Mouse (Mus musculus): Measurements from ENCODE around the gene Heatr5a. TPM values are rescaled to one million over a fixed set of nuclear protein-coding genes. Genes with fewer than 3 reads are reported as not detected.

Heatr5a gene
- polyA plus RNA-seq, 1 experiment, result 14.3 TPM

- TF ChIP-seq MYOG (IDR thresholded peaks at IDR 0.05; ENCODE audit: control insufficient read depth, extremely low read depth, insufficient read length) (no peak), MAX (IDR thresholded peaks at IDR 0.05) (no peak), MYOD1 (IDR thresholded peaks at IDR 0.05; ENCODE audit: control insufficient read depth, insufficient read length, low read depth) (no peak), CTCF (IDR thresholded peaks at IDR 0.05; ENCODE audit: control insufficient read depth, insufficient read depth, insufficient read length) (no peak), FOSL1 (IDR thresholded peaks at IDR 0.05; ENCODE audit: insufficient read depth, low read length, poor library complexity, severe bottlenecking) (no peak), CEBPB (IDR thresholded peaks at IDR 0.05; ENCODE audit: low read depth) (no peak), USF1 (IDR thresholded peaks at IDR 0.05; ENCODE audit: low read depth) (no peak)
- H3ac ChIP-seq (ENCODE audit: control insufficient read depth, insufficient read length, low read depth), result no peak overlapping the region
These were observed 112.7 kb downstream of the Heatr5a start for GRCm38 (mm10) chr12:51858134-51859028.

DNA sequence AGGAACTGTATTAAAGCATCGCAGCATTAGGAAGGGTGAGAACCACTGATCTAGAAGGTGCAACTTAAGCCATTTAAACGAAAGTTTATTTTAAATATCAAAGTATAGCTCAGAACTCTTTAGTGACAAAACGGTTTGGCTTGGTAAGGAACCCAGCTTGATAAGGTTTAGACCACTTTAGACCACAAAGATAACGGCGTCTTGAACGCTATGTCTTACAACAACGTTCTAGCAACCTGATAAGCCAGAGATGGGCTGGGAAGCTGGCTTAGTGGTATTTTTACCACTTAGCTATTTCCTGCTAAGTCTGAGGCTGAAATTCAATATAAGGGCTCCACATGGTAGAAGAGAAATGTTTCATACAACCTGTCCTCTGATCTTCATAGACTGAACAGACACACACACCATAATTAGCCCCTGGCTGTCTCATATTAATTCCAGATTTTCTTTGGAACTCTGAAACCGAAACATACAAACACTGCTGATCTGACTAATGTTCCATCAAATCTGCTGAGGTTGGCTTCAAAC, 114.3 kb downstream of the Heatr5a start:
- Histone ChIP-seq H3K36me3 (ENCODE audit: control insufficient read depth, insufficient read depth) (no peaks in the 10 kb centered on the region), H3ac (ENCODE audit: control insufficient read depth, insufficient read length, low read depth) (no peak overlapping the region), H3K4me3 (ENCODE audit: insufficient read depth, poor library complexity, severe bottlenecking) (no peak overlapping the region), H3K79me2 (ENCODE audit: control insufficient read depth, insufficient read depth) (no peaks in the 10 kb centered on the region), H3K27me3 (ENCODE audit: control insufficient read depth, insufficient read depth, insufficient read length) (no peaks in the 10 kb centered on the region), H3K79me3 (ENCODE audit: low read depth) (no peaks in the 10 kb centered on the region)
- TF ChIP-seq USF1 (IDR thresholded peaks at IDR 0.05; ENCODE audit: low read depth) (no peak), CEBPB (IDR thresholded peaks at IDR 0.05; ENCODE audit: low read depth) (no peak), MYOG (IDR thresholded peaks at IDR 0.05; ENCODE audit: control insufficient read depth, extremely low read depth, insufficient read length) (no peak), FOSL1 (IDR thresholded peaks at IDR 0.05; ENCODE audit: insufficient read depth, low read length, poor library complexity, severe bottlenecking) (no peak)

More at GRCm38 (mm10) chr12:51858134-51859028, 112.7 kb downstream of the Heatr5a start:
- Histone ChIP-seq H3K79me3 (ENCODE audit: low read depth) (no peaks in the 10 kb centered on the region), H3K27me3 (ENCODE audit: control insufficient read depth, insufficient read depth, insufficient read length) (no peaks in the 10 kb centered on the region), H3K4me3 (ENCODE audit: insufficient read depth, poor library complexity, severe bottlenecking) (no peak overlapping the region), H3K36me3 (ENCODE audit: control insufficient read depth, insufficient read depth) (no peaks in the 10 kb centered on the region), H3K79me2 (ENCODE audit: control insufficient read depth, insufficient read depth) (no peaks in the 10 kb centered on the region)

GRCm38 (mm10) chr12:51855872-51856271, 115.2 kb downstream of the Heatr5a start:
- H3ac ChIP-seq (ENCODE audit: control insufficient read depth, insufficient read length, low read depth), result no peak overlapping the region
- no peaks in the 10 kb centered on the region for H3K36me3 ChIP-seq (ENCODE audit: control insufficient read depth, insufficient read depth)
- H3K27me3 ChIP-seq (ENCODE audit: control insufficient read depth, insufficient read depth, insufficient read length), result no peaks in the 10 kb centered on the region
- TF ChIP-seq CEBPB (IDR thresholded peaks at IDR 0.05; ENCODE audit: low read depth) (no peak), USF1 (IDR thresholded peaks at IDR 0.05; ENCODE audit: low read depth) (no peak), FOSL1 (IDR thresholded peaks at IDR 0.05; ENCODE audit: insufficient read depth, low read length, poor library complexity, severe bottlenecking) (no peak), MAX (IDR thresholded peaks at IDR 0.05) (no peak), MYOG (IDR thresholded peaks at IDR 0.05; ENCODE audit: control insufficient read depth, extremely low read depth, insufficient read length) (no peak), CTCF (IDR thresholded peaks at IDR 0.05; ENCODE audit: control insufficient read depth, insufficient read depth, insufficient read length) (no peak), MYOD1 (IDR thresholded peaks at IDR 0.05; ENCODE audit: control insufficient read depth, insufficient read length, low read depth) (no peak)
- no peaks in the 10 kb centered on the region for H3K79me3 ChIP-seq (ENCODE audit: low read depth)
- no peak overlapping the region for H3K4me3 ChIP-seq (ENCODE audit: insufficient read depth, poor library complexity, severe bottlenecking)
- no peaks in the 10 kb centered on the region for H3K79me2 ChIP-seq (ENCODE audit: control insufficient read depth, insufficient read depth)

GRCm38 (mm10) chr12:51855453-51855852, 115.7 kb downstream of the Heatr5a start:
- H3K79me3 ChIP-seq (ENCODE audit: low read depth), result no peaks in the 10 kb centered on the region
- H3ac ChIP-seq (ENCODE audit: control insufficient read depth, insufficient read length, low read depth), result no peak overlapping the region
- no peaks in the 10 kb centered on the region for H3K27me3 ChIP-seq (ENCODE audit: control insufficient read depth, insufficient read depth, insufficient read length)
- no peaks in the 10 kb centered on the region for H3K79me2 ChIP-seq (ENCODE audit: control insufficient read depth, insufficient read depth)
- no peak overlapping the region for H3K4me3 ChIP-seq (ENCODE audit: insufficient read depth, poor library complexity, severe bottlenecking)
- no peaks in the 10 kb centered on the region for H3K36me3 ChIP-seq (ENCODE audit: control insufficient read depth, insufficient read depth)
- TF ChIP-seq MAX (IDR thresholded peaks at IDR 0.05) (no peak), MYOD1 (IDR thresholded peaks at IDR 0.05; ENCODE audit: control insufficient read depth, insufficient read length, low read depth) (no peak), CTCF (IDR thresholded peaks at IDR 0.05; ENCODE audit: control insufficient read depth, insufficient read depth, insufficient read length) (no peak), CEBPB (IDR thresholded peaks at IDR 0.05; ENCODE audit: low read depth) (no peak), USF1 (IDR thresholded peaks at IDR 0.05; ENCODE audit: low read depth) (no peak), FOSL1 (IDR thresholded peaks at IDR 0.05; ENCODE audit: insufficient read depth, low read length, poor library complexity, severe bottlenecking) (no peak), MYOG (IDR thresholded peaks at IDR 0.05; ENCODE audit: control insufficient read depth, extremely low read depth, insufficient read length) (no peak)

DNA sequence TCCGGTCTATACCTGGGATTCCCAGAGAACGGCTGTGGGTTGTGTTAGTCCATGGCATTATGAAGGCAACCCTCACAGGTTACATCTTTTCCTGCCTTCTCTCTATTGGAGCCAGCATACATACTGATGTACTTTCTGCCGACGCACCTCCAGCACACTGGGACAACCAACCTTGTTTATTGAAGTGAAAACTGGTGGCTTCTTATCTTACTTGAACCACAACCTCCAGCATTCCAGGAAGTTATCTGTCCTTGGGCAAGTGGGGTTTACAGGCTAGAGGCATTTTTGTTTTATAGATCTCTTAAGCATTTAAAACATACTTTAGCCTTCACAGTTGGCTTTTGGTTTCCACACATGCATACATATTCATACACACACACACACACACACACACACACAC, 119.5 kb downstream of the Heatr5a start:
- H3K79me3 ChIP-seq (ENCODE audit: low read depth), result no peaks in the 10 kb centered on the region
- H3ac ChIP-seq (ENCODE audit: control insufficient read depth, insufficient read length, low read depth), result no peak overlapping the region
- H3K79me2 ChIP-seq (ENCODE audit: control insufficient read depth, insufficient read depth), result no peaks in the 10 kb centered on the region
- H3K27me3 ChIP-seq (ENCODE audit: control insufficient read depth, insufficient read depth, insufficient read length), result no peaks in the 10 kb centered on the region
- H3K4me3 ChIP-seq (ENCODE audit: insufficient read depth, poor library complexity, severe bottlenecking), result no peak overlapping the region
- TF ChIP-seq MYOD1 (IDR thresholded peaks at IDR 0.05; ENCODE audit: control insufficient read depth, insufficient read length, low read depth) (no peak), MYOG (IDR thresholded peaks at IDR 0.05; ENCODE audit: control insufficient read depth, extremely low read depth, insufficient read length) (no peak), CEBPB (IDR thresholded peaks at IDR 0.05; ENCODE audit: low read depth) (no peak), FOSL1 (IDR thresholded peaks at IDR 0.05; ENCODE audit: insufficient read depth, low read length, poor library complexity, severe bottlenecking) (no peak), CTCF (IDR thresholded peaks at IDR 0.05; ENCODE audit: control insufficient read depth, insufficient read depth, insufficient read length) (no peak), USF1 (IDR thresholded peaks at IDR 0.05; ENCODE audit: low read depth) (no peak), MAX (IDR thresholded peaks at IDR 0.05) (no peak)
- H3K36me3 ChIP-seq (ENCODE audit: control insufficient read depth, insufficient read depth), result no peaks in the 10 kb centered on the region
